Mouse (Mus musculus): Measurements from ENCODE around the gene Ddx11. TPM values are rescaled to one million over a fixed set of nuclear protein-coding genes. Genes with fewer than 3 reads are reported as not detected.

The Ddx11 gene
- 3.4 and 6.3 TPM in 2 replicates for total RNA-seq (2014; rRNA removed)
- polyA plus RNA-seq (2012; rRNA removed) = 2.4 and 5.1 TPM in 2 replicates

DNA sequence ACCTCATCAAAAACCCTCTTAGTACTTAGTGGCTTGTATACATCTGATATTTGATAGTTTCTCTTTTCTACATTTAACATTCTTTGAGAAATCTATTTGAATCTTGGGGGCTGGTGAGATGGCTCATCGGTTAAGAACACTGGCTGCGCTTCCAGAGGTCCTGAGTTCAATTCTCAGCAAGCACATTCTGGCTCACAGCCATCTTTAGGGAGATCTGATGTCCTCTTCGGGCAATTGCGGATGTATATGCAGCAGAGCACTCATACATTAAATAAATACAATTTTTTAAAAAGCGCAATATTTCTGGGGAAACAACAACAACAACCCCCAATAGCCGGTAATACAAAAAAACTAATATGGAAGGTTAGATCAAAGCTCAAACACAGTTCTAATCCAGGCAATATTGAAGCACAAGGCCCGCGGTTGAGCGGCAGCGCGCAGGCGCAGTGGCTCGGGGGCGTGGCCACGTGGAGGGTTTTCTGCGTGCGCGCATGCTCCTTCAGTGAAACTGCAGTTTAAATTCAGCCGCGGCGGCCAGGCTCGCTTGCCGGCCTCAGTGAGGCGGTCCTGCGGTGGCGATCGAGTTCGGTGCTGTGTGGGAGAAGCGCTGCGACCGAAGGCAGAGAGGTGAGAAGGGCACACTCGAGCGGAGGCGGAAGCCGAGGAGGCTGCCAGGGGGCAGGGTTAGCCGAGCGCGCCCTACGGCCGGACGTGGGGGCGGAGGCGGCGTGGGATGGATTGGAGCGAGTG, at the start of gene Ddx11:
Gene Ddx11 (plus strand): TSS at position 455 of the 750 bp plus-strand sequence.
- WGBS = 5% methylated on average over 45 of the region's 45 CpGs
- TF ChIP-seq CTCF (IDR thresholded peaks at IDR 0.05; ENCODE audit: low read depth, low read length) (no peak), POLR2A (IDR thresholded peaks at IDR 0.05; ENCODE audit: extremely low read depth, insufficient read depth, low read length) (peak; percentile 67; the same call in 1 of the 2 replicates)
- H3K27me3 ChIP-seq (ENCODE audit: control insufficient read depth, insufficient read depth, low read length) = no peaks in the 10 kb centered on the region
- DNase-seq (ENCODE audit: extremely low read depth, low read depth, low spot score) = peak; percentile 77
- peaks cover 3% of the 10 kb centered on the region; the same call in 1 of the 2 replicates for H3K36me3 ChIP-seq (ENCODE audit: control insufficient read depth, insufficient read depth, low read length)
- H3K4me3 ChIP-seq (ENCODE audit: insufficient read depth, low read depth, low read length) = peak within 1 kb of the TSS; percentile 89
- H3K9ac ChIP-seq (ENCODE audit: low read depth, low read length) = peak within 1 kb of the TSS; percentile 84
- peak within 1 kb of the TSS; percentile 89 for H3K27ac ChIP-seq (replicated peaks; ENCODE audit: insufficient read depth, low read depth, low read length)
- peaks cover 3% of the 10 kb centered on the region; the same call in 1 of the 2 replicates for H3K4me1 ChIP-seq (ENCODE audit: control insufficient read depth, insufficient read depth, low read length)
- H3K79me2 ChIP-seq (ENCODE audit: control insufficient read depth, insufficient read depth, low read length) = no peaks in the 10 kb centered on the region; the same call in 1 of the 2 replicates

DNA sequence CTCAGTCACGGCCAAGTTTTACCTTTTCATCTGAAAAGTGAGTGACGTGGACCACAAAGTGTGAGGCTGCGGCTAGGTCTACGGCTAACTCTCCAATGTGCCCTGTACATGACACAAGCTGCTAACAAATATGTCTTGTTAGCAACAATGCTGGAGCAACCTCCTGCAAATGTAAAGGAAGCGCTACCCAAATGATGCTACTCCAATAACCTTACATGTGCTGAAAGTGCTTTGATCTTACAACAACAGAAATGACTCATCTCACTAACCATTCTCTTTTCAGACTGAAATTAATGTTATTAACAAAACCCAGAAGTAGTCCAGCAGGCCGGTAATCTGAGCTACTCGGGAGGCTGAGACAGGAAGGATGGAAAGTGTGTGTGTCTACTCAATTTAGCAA, 49.3 kb upstream of the Ddx11 start:
- H3K36me3 ChIP-seq (ENCODE audit: control insufficient read depth, insufficient read depth, low read length) = peaks cover 3% of the 10 kb centered on the region; the same call in 1 of the 2 replicates
- peaks cover 16% of the 10 kb centered on the region; the same call in 1 of the 2 replicates for H3K79me2 ChIP-seq (ENCODE audit: control insufficient read depth, insufficient read depth, low read length)
- H3K4me1 ChIP-seq (ENCODE audit: control insufficient read depth, insufficient read depth, low read length) = peaks cover 6% of the 10 kb centered on the region; the same call in 1 of the 2 replicates
- WGBS = 88% methylated on average over 7 of the region's 7 CpGs
- no peaks in the 10 kb centered on the region for H3K27me3 ChIP-seq (ENCODE audit: control insufficient read depth, insufficient read depth, low read length)
- no peak for DNase-seq (ENCODE audit: extremely low read depth, low read depth, low spot score)
- no peak overlapping the region for H3K9ac ChIP-seq (ENCODE audit: low read depth, low read length)
- TF ChIP-seq CTCF (IDR thresholded peaks at IDR 0.05; ENCODE audit: low read depth, low read length) (no peak), POLR2A (IDR thresholded peaks at IDR 0.05; ENCODE audit: extremely low read depth, insufficient read depth, low read length) (no peak)
- no peak overlapping the region for H3K4me3 ChIP-seq (ENCODE audit: insufficient read depth, low read depth, low read length)
- no peak overlapping the region for H3K27ac ChIP-seq (replicated peaks; ENCODE audit: insufficient read depth, low read depth, low read length)

DNA sequence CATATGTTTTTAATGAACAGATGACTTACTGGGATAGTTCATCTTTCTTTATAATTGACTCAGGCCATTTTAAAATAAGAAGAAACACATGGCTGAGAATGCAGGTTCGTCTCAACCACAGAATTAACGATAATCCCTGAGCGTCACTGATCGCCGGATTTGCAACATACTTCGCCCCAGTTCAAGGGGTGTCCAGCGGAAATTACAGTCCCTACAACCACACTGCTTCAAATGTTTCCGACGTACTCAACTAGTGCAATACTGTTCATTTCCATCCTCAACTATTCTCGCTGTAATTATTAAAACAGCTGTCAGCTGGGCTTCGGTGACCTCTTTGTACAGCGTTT, 47.5 kb upstream of the Ddx11 start:
- peaks cover 15% of the 10 kb centered on the region for H3K36me3 ChIP-seq (ENCODE audit: control insufficient read depth, insufficient read depth, low read length)
- 5% methylated on average over 12 of the region's 12 CpGs for WGBS
- H3K9ac ChIP-seq (ENCODE audit: low read depth, low read length) = peak overlapping the region; percentile 89
- H3K79me2 ChIP-seq (ENCODE audit: control insufficient read depth, insufficient read depth, low read length) = peaks cover 9% of the 10 kb centered on the region; the same call in 1 of the 2 replicates
- H3K4me1 ChIP-seq (ENCODE audit: control insufficient read depth, insufficient read depth, low read length) = peaks cover 6% of the 10 kb centered on the region; the same call in 1 of the 2 replicates
- peak overlapping the region; percentile 86 for H3K4me3 ChIP-seq (ENCODE audit: insufficient read depth, low read depth, low read length)
- no peaks in the 10 kb centered on the region for H3K27me3 ChIP-seq (ENCODE audit: control insufficient read depth, insufficient read depth, low read length)
- H3K27ac ChIP-seq (replicated peaks; ENCODE audit: insufficient read depth, low read depth, low read length) = no peak overlapping the region
- TF ChIP-seq CTCF (IDR thresholded peaks at IDR 0.05; ENCODE audit: low read depth, low read length) (no peak), POLR2A (IDR thresholded peaks at IDR 0.05; ENCODE audit: extremely low read depth, insufficient read depth, low read length) (no peak)
- DNase-seq (ENCODE audit: extremely low read depth, low read depth, low spot score) = no peak

DNA sequence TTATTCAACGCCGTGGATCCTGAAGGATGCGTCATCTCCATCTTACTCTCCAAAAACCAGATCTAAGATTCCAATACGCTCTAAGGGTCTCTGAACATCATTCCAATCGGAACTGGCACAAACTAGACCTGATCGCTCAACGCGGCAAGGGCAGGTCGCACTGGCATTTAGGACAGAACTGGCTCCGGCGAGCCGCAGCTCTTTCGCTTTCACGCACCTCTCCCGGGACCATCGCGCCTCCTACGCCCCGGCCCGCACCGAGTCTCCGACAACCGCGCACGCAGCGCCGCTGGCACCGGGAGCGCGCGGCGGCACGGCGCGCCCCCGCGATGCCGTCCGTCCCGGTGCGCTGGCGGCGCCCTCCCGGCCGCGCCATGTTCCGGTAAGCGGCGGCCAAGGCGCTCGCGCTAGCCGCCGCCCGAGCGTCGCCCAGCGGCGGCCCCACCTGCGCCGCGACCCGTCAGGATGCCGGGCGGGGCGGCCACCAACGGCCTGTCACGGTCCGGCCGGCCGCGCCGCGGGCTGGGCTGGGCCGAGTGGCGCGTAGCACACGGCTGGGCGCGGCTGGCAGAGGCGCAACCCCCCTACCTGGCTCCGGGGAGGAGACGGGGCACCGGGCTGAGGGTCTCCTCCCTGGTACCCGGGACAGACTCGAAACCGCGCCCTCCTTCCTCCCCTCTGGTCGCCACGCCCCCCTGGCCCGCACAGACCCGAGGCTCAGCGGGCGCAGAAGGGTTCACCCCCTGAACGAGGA, 47.0 kb upstream of the Ddx11 start:
- Histone ChIP-seq H3K27me3 (ENCODE audit: control insufficient read depth, insufficient read depth, low read length) (no peaks in the 10 kb centered on the region), H3K9ac (ENCODE audit: low read depth, low read length) (peak overlapping the region; percentile 89), H3K36me3 (ENCODE audit: control insufficient read depth, insufficient read depth, low read length) (peaks cover 20% of the 10 kb centered on the region), H3K4me1 (ENCODE audit: control insufficient read depth, insufficient read depth, low read length) (peaks cover 6% of the 10 kb centered on the region; the same call in 1 of the 2 replicates), H3K27ac (replicated peaks; ENCODE audit: insufficient read depth, low read depth, low read length) (peak overlapping the region; percentile 79), H3K79me2 (ENCODE audit: control insufficient read depth, insufficient read depth, low read length) (peaks cover 9% of the 10 kb centered on the region; the same call in 1 of the 2 replicates), H3K4me3 (ENCODE audit: insufficient read depth, low read depth, low read length) (peak overlapping the region; percentile 86)
- TF ChIP-seq POLR2A (IDR thresholded peaks at IDR 0.05; ENCODE audit: extremely low read depth, insufficient read depth, low read length) (no peak), CTCF (IDR thresholded peaks at IDR 0.05; ENCODE audit: low read depth, low read length) (no peak)
- WGBS = under 1% methylated on average over 93 of the region's 95 CpGs
- peak; percentile 16 for DNase-seq (ENCODE audit: extremely low read depth, low read depth, low spot score)

DNA sequence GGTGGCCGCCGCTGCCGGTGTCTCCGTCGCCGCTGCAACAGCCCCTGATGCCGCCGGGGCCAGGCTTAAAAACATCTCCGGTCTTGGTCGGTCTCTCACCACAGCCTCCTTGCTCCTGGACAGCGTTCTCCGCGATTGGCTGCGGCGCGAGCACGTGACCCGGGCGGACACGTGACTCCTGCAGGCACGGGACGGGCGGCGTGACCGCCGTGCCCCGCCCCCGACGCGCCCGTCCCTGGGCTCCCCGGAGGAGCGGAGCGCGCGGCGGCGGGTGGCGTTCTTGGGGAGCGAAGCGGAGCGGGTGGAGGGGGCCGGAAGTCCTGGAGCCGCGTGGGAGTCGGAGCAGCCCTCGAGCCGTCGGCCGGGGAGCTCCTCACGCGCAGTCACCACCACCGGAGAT, 46.4 kb upstream of the Ddx11 start, which contains the start of gene Ankrd12:
Gene Ankrd12 (minus strand): TSS at position 156 of the 400 bp plus-strand sequence.
- Histone ChIP-seq H3K4me1 (ENCODE audit: control insufficient read depth, insufficient read depth, low read length) (peaks cover 6% of the 10 kb centered on the region; the same call in 1 of the 2 replicates), H3K9ac (ENCODE audit: low read depth, low read length) (peak within 1 kb of the TSS; percentile 89), H3K79me2 (ENCODE audit: control insufficient read depth, insufficient read depth, low read length) (peaks cover 6% of the 10 kb centered on the region; the same call in 1 of the 2 replicates), H3K36me3 (ENCODE audit: control insufficient read depth, insufficient read depth, low read length) (peaks cover 24% of the 10 kb centered on the region), H3K27ac (replicated peaks; ENCODE audit: insufficient read depth, low read depth, low read length) (peak within 1 kb of the TSS; percentile 79), H3K27me3 (ENCODE audit: control insufficient read depth, insufficient read depth, low read length) (no peaks in the 10 kb centered on the region), H3K4me3 (ENCODE audit: insufficient read depth, low read depth, low read length) (peak within 1 kb of the TSS; percentile 86)
- WGBS = 2% methylated on average over 53 of the region's 53 CpGs
- peak; percentile 29; the same call in 1 of the 2 replicates for TF ChIP-seq POLR2A (IDR thresholded peaks at IDR 0.05; ENCODE audit: extremely low read depth, insufficient read depth, low read length)
- no peak for TF ChIP-seq CTCF (IDR thresholded peaks at IDR 0.05; ENCODE audit: low read depth, low read length)
- DNase-seq (ENCODE audit: extremely low read depth, low read depth, low spot score) = peak; percentile 74

Measured in liver, adult 2 months (tissue).